Mouse (Mus musculus) embryonic facial prominence, embryonic 15.5 days (tissue): ENCODE data around the gene Gpr152. TPM values are rescaled to one million over a fixed set of nuclear protein-coding genes. Genes with fewer than 3 reads are reported as not detected.

Experiments used
- ATAC-seq: fragments of 200-750 bp; cut with Nextera tagmentation; 2 replicates; pipeline ENCODE4 v1.8.0; 2017; ENCODE audit warnings: low read depth, moderate TSS enrichment; ENCODE audit not compliant: insufficient number of reproducible peaks, low FRiP score, low TSS enrichment
- H3K27ac ChIP-seq: fragments of 300-500 bp; sonication (generic); replicated peaks from 2 replicates; pipeline ENCODE4 v1.5.1; 2015; ENCODE audit warnings: mild to moderate bottlenecking, inconsistent platforms
- H3K27me3 ChIP-seq: fragments of 300-500 bp; sonication (generic); 2 replicates; pipeline ENCODE4 v1.6.1; 2015; ENCODE audit warnings: inconsistent platforms
- H3K36me3 ChIP-seq: fragments of 300-500 bp; sonication (generic); 2 replicates; pipeline ENCODE4 v1.6.1; 2015; ENCODE audit warnings: mild to moderate bottlenecking, inconsistent platforms
- H3K4me1 ChIP-seq: fragments of 300-500 bp; sonication (generic); 2 replicates; pipeline ENCODE4 v1.6.1; 2015; ENCODE audit warnings: inconsistent platforms
- H3K4me2 ChIP-seq: fragments of 300-500 bp; sonication (generic); replicated peaks from 2 replicates; pipeline ENCODE4 v1.6.1; 2015; ENCODE audit warnings: mild to moderate bottlenecking, inconsistent platforms
- H3K4me3 ChIP-seq: fragments of 300-500 bp; sonication (generic); replicated peaks from 2 replicates; pipeline ENCODE4 v1.5.1; 2015; ENCODE audit warnings: mild to moderate bottlenecking, inconsistent platforms
- H3K9ac ChIP-seq: fragments of 300-500 bp; sonication (generic); 2 replicates; pipeline ENCODE4 v1.6.1; 2015; ENCODE audit warnings: inconsistent platforms
- H3K9me3 ChIP-seq: fragments of 300-500 bp; sonication (generic); replicated peaks from 2 replicates; pipeline ENCODE4 v1.6.1; 2016; ENCODE audit warnings: inconsistent platforms
- WGBS: fragments of 180-500 bp; shearing (Covaris S2); methylation state at CpG from one replicate; pipeline ENCODE4 v1.1.7; 2015; 5-methylcytosine and 5-hydroxymethylcytosine counted together
- polyA plus RNA-seq: library from polyadenylated mRNA; unstranded; fragments of >200 nt; fragmentation: Nextera tagmentation; extraction: Ambion mirVana; gene quantifications from 2 replicates; pipeline ENCODE4 v1.2.1, GENCODE M21; 2015

Gene Gpr152
- polyA plus RNA-seq, 1 experiment from 2014 or later: not detected

DNA sequence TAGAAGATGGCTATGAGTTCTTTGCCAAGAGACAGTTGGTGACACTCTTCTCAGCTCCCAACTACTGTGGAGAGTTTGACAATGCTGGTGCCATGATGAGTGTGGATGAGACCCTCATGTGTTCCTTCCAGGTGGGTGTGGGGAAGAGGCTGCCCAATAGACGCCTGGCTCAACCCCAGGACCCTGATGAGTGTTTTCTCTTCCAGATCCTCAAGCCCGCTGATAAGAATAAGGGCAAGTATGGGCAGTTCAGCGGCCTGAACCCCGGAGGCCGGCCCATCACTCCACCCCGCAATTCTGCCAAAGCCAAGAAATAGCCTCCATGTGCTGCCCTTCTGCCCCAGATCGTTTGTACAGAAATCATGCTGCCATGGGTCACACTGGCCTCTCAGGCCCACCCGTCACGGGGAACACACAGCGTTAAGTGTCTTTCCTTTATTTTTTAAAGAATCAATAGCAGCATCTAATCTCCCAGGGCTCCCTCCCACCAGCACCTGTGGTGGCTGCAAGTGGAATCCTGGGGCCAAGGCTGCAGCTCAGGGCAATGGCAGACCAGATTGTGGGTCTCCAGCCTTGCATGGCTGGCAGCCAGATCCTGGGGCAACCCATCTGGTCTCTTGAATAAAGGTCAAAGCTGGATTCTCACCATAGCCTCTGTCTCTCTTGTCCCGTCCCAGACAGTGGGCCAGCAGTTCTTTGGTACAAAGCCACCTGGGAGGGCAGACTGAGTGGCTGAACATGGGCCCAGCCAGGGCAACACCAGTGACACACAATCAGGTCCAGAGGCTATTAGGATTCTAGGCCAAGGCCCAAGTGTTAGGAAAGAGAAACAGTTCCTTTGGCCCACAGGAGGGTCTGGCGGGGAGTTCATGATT lies 55.4 kb downstream of the Gpr152 start:
- 83% methylated on average over 12 of the region's 12 CpGs for WGBS
- Histone ChIP-seq H3K27me3 (no peaks in the 10 kb centered on the region), H3K36me3 (peaks cover 46% of the 10 kb centered on the region), H3K4me2 (no peak overlapping the region), H3K4me1 (peaks cover 55% of the 10 kb centered on the region), H3K9me3 (no peaks in the 10 kb centered on the region), H3K27ac (no peak overlapping the region), H3K9ac (no peak overlapping the region), H3K4me3 (no peak overlapping the region)
- ATAC-seq: no peak

Other genes with a start within 250 kb of the Gpr152 start
- 57.5 and 64.3 TPM in 2 replicates for gene Tcirg1, start 232.7 kb upstream of the Gpr152 start, polyA plus RNA-seq
- gene Ndufs8, start 227.0 kb upstream of the Gpr152 start, polyA plus RNA-seq: 255 and 269 TPM in 2 replicates
- gene Aldh3b1, start 210.0 kb upstream of the Gpr152 start, polyA plus RNA-seq: 4.8 and 4.9 TPM in 2 replicates
- 27.7 and 30.0 TPM in 2 replicates for gene Unc93b1, start 204.6 kb upstream of the Gpr152 start, polyA plus RNA-seq
- gene Aldh3b3, start 181.1 kb upstream of the Gpr152 start, polyA plus RNA-seq: 2.8 and 3.2 TPM in 2 replicates
- gene Aldh3b2, start 167.5 kb upstream of the Gpr152 start, polyA plus RNA-seq: 22.8 and 25.3 TPM in 2 replicates
- 5.5 and 6.0 TPM in 2 replicates for gene Acy3, start 153.2 kb upstream of the Gpr152 start, polyA plus RNA-seq
- not detected in 2 replicates for gene Tbx10, start 147.0 kb upstream of the Gpr152 start, polyA plus RNA-seq
- 31.0 and 35.8 TPM in 2 replicates for gene Nudt8, start 139.2 kb upstream of the Gpr152 start, polyA plus RNA-seq
- 3.9 and 4.7 TPM in 2 replicates for gene Gm49405, start 139.2 kb upstream of the Gpr152 start, polyA plus RNA-seq
- 5.4 and 5.6 TPM in 2 replicates for gene Doc2g, start 136.5 kb upstream of the Gpr152 start, polyA plus RNA-seq
- gene Ndufv1, start 127.0 kb upstream of the Gpr152 start, polyA plus RNA-seq: 190 and 202 TPM in 2 replicates
- gene Gstp1, start 101.8 kb upstream of the Gpr152 start, polyA plus RNA-seq: 511 and 558 TPM in 2 replicates
- 3.4 and 3.7 TPM in 2 replicates for gene Gstp2, start 93.8 kb upstream of the Gpr152 start, polyA plus RNA-seq
- 0.41 and 0.77 TPM in 2 replicates for gene Gstp3, start 80.2 kb upstream of the Gpr152 start, polyA plus RNA-seq
- gene Cabp2, start 58.2 kb upstream of the Gpr152 start, polyA plus RNA-seq: not detected in 2 replicates
- gene Cdk2ap2, start 42.6 kb upstream of the Gpr152 start, polyA plus RNA-seq: 84.6 and 92.8 TPM in 2 replicates
- gene Pitpnm1, start 39.8 kb upstream of the Gpr152 start, polyA plus RNA-seq: 9.7 and 10.8 TPM in 2 replicates
- gene Aip, start 13.9 kb upstream of the Gpr152 start, polyA plus RNA-seq: 98.5 and 100 TPM in 2 replicates
- gene Cabp4, start 4.2 kb downstream of the Gpr152 start, polyA plus RNA-seq: 0.31 and 0.37 TPM in 2 replicates
- gene Coro1b, start 8.8 kb downstream of the Gpr152 start, polyA plus RNA-seq: 159 and 178 TPM in 2 replicates
- 4.8 and 6.2 TPM in 2 replicates for gene Ptprcap, start 13.8 kb downstream of the Gpr152 start, polyA plus RNA-seq
- 66.2 and 70.4 TPM in 2 replicates for gene Rps6kb2, start 23.6 kb downstream of the Gpr152 start, polyA plus RNA-seq
- 3.4 and 5.4 TPM in 2 replicates for gene Carns1, start 35.7 kb downstream of the Gpr152 start, polyA plus RNA-seq
- 3.6 and 5.1 TPM in 2 replicates for gene Tbc1d10c, start 51.5 kb downstream of the Gpr152 start, polyA plus RNA-seq
- gene Ppp1ca, start 52.3 kb downstream of the Gpr152 start, polyA plus RNA-seq: 745 and 794 TPM in 2 replicates
- 33.6 and 35.0 TPM in 2 replicates for gene Rad9a, start 61.9 kb downstream of the Gpr152 start, polyA plus RNA-seq
- gene Clcf1, start 74.5 kb downstream of the Gpr152 start, polyA plus RNA-seq: 10.1 and 10.2 TPM in 2 replicates
- gene AC109138.7, start 74.6 kb downstream of the Gpr152 start, polyA plus RNA-seq: not detected in 2 replicates
- gene Pold4, start 92.1 kb downstream of the Gpr152 start, polyA plus RNA-seq: 33.5 and 34.0 TPM in 2 replicates
- 27.5 and 34.4 TPM in 2 replicates for gene Ssh3, start 129.4 kb downstream of the Gpr152 start, polyA plus RNA-seq
- 13.0 and 13.7 TPM in 2 replicates for gene Ankrd13d, start 143.3 kb downstream of the Gpr152 start, polyA plus RNA-seq
- gene Grk2, start 166.4 kb downstream of the Gpr152 start, polyA plus RNA-seq: 20.1 and 24.4 TPM in 2 replicates